Mouse (Mus musculus): ENCODE data around the gene Susd2.

Gene Susd2

DNA sequence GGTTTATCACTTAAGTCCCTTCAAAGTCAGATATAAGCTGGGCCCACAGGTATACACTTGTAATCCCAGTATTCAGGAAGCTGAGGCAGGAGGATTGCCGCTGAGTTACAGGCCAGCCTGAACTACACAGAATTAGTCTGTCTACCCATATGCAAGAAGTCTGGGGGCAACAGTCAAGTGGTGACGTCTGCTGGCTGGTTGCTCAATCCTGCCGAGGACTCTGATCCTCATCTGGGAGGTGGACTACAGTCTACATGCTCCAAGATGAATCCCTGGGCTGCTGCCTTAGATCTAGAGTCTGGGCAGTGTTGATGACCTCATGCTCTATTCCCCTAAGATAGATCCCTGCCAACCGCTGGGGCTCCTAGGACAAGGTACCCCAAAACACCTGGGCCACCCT is 10.2 kb upstream of the Susd2 start:
- in situ Hi-C loops (cut with MboI, MseI) = no loop called here

DNA sequence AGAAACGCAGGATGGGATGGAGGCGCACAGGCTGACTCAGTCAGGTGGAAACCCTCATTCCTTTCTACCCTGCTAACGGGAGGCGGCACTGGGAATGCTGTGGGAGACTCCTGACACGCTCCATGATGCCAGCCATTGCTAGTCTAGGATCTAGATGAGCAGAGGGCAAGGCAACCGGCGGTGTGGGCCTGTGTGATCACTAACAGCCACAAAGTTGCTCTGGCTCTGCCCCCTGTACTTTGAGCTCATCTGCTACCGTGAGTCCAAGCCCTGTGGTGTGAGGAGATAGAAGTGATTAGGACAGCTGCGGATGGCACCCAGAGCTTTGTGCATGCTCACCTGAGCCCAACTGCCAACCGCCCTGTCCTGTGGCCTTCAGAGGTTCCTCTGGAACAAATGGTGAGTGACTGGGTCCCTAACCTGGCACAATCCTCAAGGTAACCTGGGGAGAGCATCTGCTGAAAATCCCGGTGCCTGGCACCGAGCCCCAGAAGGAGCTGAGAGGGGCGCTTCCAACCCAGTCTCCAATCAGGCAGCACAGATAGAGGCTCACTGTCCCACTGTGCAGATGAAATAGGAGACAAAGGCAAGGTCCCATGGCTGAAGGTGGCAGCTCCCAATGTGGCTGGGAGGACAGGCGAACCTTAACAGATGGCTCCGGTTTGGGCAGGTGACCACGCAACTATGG is 7.7 kb upstream of the Susd2 start:
- in situ Hi-C loops (cut with MboI, MseI) = no loop called here

DNA sequence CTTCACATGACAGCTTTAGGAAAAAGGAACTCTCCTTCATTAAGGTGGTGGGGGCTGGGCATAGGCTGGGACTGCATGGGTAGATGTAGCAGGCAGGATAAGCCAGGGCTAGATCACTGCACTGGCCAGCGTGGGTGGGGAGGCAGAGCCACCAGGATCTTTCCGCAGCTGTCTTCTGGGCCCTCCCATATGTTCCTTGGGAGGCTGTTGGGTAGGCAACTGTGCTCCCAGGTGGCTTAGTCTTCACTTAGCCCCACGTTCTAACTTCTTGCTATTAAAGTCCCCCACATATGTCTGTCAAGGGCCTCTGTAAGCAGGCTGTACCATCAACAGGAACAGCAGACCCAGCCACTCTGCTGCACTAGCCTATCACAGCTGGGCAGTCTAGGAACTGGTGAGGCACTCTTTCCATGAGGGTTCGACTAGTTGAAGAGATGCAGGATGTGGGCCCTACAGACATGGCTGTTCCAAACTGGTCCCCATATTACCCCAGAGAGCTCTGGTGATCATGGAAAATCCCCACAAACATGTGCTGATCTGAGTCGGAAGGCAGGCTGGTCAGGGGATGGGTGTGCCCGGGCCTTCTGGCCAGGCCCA is 6.6 kb upstream of the Susd2 start:
- in situ Hi-C loops (cut with MboI, MseI) = no loop called here

DNA sequence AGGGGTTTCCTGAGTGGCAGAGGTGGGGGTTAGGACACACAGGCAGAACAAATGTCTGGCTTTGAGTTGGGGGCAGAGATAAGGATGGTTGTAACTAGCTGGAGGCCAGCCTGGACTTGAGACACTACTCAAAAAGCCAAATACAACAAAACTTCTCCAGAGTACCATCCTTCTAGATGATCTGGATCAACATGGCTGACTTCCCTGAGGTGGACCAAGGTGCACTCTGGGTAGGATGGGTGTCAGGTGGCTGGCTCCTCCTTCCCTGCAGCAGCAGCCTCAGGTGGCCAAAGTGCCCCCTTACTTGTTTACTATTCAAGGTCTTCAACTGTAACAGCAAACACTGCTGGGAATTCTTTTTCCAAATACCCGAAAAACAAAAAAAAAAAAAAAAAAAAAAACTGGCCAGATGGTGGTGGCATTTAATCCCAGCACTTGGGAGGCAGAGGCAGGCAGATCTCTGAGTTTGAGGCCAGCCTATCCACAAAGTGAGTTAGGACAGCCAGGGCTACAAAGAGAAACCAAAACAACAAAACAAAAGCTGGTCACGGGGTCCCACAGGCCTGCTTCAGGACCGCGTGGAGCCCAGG is 5.7 kb upstream of the Susd2 start:
- in situ Hi-C loops (cut with MboI, MseI) = no loop called here

DNA sequence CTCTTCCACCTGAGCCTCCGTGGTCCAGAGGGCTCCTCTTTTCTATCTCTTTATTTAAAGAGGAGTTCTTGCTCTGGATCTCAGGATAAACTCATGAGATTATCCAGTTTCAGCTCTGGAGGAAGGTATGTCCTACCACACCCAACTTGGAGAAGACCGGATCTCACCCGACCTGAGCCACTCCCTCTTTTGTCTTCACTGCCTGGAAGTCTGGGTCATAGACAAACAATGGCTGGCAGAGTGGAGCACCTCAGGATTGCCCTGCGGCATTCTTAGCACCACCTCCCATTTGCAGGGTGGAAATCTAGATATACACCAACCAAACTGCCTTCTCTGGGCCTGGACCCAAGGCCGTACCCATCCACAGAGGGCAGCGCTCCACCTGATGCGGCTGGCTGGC is 5.2 kb upstream of the Susd2 start:
- in situ Hi-C loops (cut with MboI, MseI) = no loop called here

DNA sequence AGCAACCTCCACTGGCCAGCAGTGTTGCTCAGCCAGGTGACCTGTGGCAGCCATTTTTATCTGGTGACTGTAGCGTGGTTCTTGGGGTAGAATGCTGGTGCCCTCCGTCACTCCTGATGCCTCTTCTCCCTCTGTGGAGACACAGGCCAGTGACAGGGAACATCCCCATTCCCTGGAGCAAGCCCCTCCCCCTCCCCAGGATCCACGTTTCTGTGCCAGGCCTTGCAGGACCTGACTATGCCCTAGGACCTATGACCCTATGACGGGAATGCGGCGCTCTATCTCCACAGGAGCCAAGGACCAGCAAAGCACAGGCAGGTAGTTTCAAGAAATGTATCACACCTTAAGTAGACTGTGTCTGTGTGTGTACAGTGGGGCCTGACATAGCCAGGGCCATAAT is 4.3 kb upstream of the Susd2 start:
- in situ Hi-C loops (cut with MboI, MseI) = no loop called here

DNA sequence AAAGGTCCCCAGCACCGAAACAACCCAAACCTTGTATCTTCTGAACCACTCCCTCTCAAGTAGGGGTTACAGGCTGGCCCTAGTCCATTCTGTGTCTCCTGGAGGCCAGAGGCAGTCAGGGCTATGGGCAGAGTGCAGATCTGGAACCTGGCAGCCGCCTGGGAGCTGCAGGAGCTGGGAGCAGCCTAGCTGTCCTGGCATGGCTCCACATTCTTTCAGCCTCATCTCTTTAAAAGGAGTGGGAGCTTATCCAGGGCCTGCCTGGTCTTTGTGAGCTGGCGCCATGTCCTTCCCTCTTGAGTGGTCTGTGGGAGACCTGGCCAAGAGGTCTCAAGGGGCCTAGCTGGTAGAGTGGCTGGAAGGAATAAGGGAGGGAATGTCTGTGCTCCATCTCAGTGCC is 3.6 kb upstream of the Susd2 start:
- in situ Hi-C loops (cut with MboI, MseI) = no loop called here

DNA sequence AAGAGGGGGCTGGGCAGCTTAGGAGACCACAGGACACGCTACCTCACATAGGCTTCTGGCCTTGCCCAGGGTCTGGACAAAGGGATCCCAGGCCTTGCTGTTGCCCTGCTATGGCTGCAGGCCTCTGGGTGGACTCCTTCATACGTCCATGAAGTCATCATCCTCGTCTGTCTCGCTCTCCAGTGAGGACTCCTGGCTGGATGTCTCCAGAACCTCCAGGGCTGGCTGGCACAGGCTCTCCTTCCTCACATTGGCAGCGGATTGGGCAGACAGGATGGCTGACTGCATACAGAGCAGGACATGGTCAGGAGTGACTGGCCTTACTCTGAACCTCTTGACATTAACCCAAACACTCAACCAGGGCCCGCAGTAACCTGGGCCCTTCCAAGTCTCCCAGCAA is 2.6 kb upstream of the Susd2 start:
- in situ Hi-C loops (cut with MboI, MseI) = no loop called here

DNA sequence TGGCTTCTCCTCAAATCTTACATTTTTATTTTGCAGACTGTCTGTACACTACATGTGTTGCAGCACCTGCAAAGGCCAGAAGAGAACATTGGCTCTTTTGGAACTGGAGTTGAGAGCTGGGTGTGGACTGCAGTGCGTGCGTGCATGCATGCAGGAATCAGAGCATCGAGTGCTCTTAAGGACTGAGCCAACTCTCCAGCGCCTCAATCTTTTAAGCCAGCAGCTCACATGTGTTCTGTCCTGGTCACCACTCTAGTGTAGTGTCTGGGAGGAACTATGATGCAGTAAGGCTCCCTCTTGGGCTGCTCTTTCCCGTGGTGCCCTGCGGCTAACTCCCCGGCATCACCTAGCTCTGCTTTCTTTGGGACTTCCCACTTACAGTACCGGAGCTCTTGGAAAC is 1.8 kb upstream of the Susd2 start:
- in situ Hi-C loops (cut with MboI, MseI) = no loop called here

DNA sequence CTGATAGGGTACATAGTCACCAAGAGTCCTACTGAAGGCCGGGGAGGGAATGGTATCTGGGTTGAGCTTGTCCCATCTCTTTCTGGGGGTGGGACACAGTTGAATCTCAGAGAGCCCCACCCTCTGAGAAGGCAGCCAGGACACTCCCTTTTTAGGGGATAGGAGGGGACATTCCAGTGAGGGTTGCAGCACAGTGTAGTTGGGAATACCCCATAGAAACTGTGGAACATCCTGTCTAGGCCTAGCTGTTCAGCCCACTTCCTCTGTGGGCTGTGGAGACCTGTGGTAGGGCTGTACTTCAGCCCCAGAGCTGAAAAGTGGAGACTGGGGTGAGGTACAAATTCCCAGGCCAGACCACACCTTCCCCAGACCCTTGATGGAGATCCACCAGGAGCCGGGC is 917 bp downstream of the Susd2 start:
- in situ Hi-C loops (cut with MboI, MseI) = no loop called here

DNA sequence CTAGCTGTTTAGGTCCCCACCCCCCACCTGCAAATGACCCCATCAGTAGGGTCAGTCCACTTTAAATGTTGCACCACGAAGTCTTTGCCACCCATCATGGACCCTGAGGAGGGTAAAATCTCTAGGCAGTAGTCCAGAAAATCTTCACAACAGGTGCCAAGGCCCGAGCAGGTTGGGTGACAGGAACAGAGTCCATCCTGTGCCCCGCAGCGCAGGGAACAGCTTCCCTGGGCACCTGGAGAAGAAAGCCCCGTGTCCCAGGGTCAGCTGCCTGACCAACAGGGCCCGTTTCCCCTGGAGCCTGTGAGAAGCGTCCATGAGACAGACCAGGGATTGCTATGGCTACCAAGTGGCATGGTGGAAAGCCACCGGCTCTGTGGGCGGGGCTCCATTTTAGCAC is 1.4 kb downstream of the Susd2 start:
- in situ Hi-C loops (cut with MboI, MseI) = no loop called here

DNA sequence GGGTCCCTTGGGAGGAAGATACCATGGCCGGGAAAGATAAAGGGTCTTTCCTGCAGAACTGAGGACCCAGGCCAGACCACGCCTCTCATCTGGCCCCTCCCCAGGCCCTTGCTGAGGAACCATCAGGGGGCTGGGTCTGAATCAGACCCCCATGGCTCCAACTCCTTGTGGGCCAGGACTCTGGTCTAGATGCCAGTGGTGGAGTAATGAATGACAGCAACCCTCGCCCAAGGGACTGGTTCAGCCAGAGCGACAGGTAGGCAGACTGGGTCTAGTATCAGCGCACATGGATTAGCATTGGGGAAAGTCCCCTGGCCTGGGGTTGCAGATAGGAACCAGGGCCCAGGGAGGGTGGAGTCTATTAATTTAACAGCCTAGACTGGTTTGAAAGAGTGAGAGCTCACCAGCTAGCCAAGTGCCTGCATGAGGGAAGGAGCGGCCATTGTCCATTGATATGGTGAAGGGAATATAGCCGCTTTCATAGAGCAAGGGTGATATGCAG is 2.0 kb downstream of the Susd2 start:
- in situ Hi-C loops (cut with MboI, MseI) = no loop called here

DNA sequence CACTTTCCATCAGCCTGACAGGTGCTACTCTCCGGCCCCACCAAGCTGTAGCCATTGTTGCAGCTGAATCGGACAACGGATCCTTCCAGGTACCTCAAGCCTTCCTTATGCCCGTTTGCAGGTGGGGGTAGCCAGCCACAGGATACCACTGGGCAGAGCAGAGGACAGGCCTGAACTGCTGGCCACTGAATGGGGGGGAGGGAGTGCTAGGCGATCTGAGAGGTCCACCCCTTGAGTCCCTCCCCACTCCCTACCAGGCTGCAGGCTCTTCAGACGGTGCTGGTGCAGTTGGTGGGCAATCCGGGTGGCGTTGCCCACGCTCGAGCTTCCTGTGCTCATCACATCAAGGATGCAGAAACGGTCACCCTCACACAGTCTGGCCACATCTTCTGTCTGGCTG is 6.1 kb downstream of the Susd2 start:
- in situ Hi-C loops (cut with MboI, MseI) = loop anchor here (5.0 kb wide), 1 partner anchor 50 kb away; the partner anchor contains the start of gene Ggt5

DNA sequence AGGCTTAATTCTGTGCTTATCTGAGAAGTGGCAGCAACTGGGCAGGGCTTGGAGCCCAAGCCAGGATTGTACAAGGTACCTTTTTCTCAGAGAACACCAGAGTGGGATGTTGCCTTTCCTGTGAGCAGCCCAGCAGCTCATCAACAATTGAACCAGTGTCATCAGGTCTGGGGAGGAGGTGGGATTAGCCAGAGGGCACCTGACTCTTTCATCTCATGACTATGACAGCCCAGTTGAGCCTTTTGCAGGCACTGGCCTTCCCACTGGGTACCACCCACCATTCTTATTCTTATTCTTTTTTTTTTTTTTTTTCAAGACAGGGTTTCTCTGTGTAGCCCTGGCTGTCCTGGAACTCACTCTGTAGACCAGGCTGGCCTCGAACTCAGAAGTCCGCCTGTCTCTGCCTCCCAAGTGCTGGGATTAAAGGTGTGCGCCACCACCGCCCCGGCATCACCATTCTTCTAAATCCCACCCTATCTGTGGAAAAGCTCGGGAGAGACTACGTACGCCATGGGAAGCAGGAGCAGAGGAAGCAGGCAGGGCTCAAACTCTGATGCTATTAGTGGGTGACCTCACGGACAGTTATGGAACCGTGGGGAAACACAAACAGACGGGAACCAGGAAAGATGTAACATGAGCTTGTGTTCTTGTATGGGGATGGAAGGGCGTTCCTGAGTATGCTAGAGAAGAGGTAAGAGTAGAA is 7.6 kb downstream of the Susd2 start:
- in situ Hi-C loops (cut with MboI, MseI) = loop anchor here (5.0 kb wide), 1 partner anchor 49 kb away; the partner anchor contains the start of gene Ggt5

DNA sequence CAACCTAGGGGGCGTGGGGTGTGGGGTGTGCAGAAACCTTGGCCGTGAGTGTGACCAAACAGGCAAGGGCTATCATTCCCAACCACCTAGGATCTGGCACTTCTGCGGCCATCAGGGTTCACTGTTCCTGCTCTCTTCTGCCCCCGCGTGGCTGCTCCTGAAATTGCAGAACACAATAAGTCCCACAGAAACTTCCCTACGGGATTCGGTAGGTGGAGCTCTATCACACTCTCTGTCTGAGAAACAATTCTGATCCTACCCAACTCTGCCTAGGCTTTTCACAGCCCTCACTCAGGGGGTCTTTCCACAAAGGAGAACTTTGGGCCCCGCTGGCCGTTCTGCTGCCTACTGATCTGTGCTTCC is 8.1 kb downstream of the Susd2 start:
- in situ Hi-C loops (cut with MboI, MseI) = loop anchor here (5.0 kb wide), 1 partner anchor 48 kb away; the partner anchor contains the start of gene Ggt5

DNA sequence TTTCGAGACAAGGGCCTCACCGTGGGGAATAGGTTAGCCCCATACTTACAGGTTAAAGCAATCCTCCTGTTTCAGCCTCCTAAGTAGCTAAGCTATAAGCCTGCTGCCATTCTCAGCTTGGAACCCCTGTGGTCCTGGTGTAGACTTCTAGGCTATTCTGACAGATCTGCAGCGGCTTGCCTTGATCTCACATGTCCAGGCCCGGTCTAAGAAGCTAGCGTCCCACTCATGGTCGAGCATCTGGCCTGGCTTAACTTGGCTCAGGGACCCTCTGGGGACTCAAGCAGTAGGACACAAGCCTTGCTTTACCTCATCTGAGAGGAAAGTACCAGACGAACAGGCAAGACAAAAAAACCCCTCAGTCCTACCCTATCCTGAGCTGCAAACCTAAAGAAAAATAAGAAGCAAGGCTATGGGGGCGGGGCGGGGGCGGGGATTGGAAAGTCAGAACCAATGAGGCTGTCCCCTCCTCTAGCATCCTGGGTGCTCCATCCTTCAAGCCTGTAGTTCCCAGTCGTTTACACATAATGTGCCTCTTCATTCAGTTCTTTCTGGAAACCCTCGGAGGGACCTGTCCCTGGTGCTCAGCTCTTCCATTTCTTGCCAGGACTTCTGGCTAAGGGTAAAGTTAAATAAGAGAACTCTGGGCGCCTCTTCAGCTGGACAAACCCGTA is 8.7 kb downstream of the Susd2 start:
- in situ Hi-C loops (cut with MboI, MseI) = loop anchor here (5.0 kb wide), 1 partner anchor 48 kb away; the partner anchor contains the start of gene Ggt5

DNA sequence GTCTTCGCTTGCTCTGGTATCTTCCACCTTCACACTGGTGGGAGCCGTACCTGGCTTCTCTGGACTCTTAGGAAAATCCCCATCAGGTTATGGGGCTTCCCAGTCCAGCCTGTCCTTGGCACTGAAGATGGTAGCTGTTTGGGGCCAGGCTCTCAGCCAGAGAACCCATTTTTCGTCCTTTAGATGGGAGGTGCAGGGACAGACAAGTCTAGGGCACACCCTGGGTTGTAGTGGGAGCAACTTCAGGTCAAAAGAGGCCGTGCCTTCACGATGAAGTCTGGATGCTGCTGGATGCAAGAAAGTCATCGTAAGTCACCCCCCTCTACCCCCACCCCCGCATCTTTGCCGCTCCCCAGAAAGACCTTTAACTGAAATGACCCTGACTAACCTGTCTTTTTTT is 9.2 kb downstream of the Susd2 start:
- in situ Hi-C loops (cut with MboI, MseI) = loop anchor here (5.0 kb wide), 1 partner anchor 47 kb away; the partner anchor contains the start of gene Ggt5

DNA sequence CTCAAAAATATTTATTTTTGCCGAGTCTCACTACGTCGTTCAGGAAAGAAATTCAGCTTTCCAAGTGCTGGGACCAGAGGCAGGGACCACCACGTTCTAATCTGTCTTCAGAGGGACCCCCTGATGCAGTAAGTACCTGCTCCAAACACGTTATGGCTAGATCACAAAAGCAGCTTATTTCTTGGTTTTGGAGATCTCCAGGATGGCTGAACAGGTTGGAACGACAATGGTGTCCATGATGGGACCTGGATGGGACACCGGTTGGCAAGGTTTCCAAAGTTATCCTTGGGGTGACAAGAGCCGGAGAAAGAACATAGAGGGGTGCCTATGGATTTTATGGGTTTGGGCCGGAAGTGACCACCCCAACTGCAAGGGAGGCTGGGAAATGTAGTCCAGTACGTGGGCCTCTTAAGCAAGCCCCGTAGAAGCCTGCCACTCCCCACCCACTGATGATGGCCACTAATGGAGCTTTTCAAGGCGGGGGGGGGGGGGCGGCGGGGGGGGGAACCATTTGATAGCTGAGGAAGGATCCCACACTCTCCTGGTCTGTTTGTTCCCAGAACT is 10.2 kb downstream of the Susd2 start:
- in situ Hi-C loops (cut with MboI, MseI) = no loop called here

DNA sequence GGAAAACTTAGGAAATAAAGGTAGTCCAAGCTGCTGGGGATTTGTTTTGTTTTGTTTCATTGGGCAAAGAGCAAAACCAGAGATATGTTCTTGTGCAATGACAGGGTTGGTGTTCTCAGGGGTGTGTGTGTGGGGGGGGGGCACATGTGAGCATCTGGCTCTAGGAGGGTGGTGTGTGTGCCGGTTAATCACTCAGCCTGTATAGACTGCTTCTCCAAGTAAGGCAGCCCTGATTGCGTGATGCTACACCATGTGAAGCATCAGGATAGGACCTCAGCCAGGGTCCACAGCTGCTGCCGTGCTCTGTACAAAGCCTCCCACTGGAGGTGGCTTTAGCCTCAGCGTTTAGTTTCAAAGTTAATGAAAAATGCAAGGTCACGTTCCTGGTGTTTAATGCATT is 10.8 kb downstream of the Susd2 start:
- in situ Hi-C loops (cut with MboI, MseI) = no loop called here

DNA sequence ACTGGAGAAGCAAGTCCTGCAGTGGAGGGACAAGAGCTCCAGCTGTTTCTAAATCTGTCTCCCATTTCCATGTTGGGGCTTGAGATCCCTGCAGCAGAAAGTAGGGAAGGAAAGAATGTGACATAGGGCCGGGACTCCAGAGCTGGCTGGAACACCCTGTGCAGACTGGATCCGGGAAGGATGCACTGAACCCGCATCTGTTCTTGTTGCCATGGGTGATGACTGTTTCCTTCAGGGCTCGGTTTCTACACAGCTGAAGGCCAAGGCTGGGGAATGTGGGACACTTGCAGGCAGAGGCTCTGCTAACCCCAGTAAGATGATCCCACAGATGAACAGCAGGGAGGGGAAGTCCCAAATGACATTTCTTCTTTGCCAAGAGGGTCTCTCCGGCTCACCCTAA is 11.2 kb downstream of the Susd2 start:
- in situ Hi-C loops (cut with MboI, MseI) = no loop called here

DNA sequence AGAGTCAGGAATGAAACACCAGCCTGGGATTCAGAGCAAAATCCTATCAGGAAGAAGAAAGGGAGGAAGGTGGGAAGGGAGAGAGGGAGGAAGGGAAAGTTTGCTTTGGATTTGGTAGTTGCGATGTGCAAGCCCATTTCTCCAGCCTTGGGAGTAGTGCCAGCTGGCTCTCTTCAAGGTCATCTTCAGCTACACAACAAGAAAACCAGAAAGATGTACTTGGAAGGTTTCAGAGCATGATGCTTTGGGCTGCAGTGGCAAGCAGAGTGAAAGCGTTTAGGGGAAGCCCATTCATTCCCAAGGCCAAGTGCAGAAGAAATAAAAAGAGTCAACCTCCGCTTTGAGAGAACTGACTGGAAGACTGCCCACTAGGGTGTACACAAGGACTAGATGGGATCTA is 16.3 kb downstream of the Susd2 start:
- in situ Hi-C loops (cut with MboI, MseI) = no loop called here

Data from T-helper 1 cell (primary cell).